Mouse (Mus musculus) intestine, embryonic 16.5 days (tissue): ENCODE results near the gene B3gat1. TPM values are rescaled to one million over a fixed set of nuclear protein-coding genes. Genes with fewer than 3 reads are reported as not detected.

ENCODE experiments used
- ATAC-seq: fragments of 200-750 bp; cut with Nextera tagmentation; 2 replicates; pipeline ENCODE4 v1.8.0; 2017; ENCODE audit warnings: moderate TSS enrichment, moderate library complexity
- H3K27ac ChIP-seq: fragments of 300-500 bp; sonication (generic); 2 replicates; pipeline ENCODE4 v1.5.1; 2014; ENCODE audit warnings: mild to moderate bottlenecking, low read length
- H3K27me3 ChIP-seq: fragments of 300-500 bp; sonication (generic); replicated peaks from 2 replicates; pipeline ENCODE4 v1.6.1; 2014; ENCODE audit warnings: low read length, control low read depth, mixed read lengths; ENCODE audit not compliant: control insufficient read depth, insufficient read depth
- H3K36me3 ChIP-seq: fragments of 300-500 bp; sonication (generic); 2 replicates; pipeline ENCODE4 v1.6.1; 2014; ENCODE audit warnings: low read length, control low read depth; ENCODE audit not compliant: control insufficient read depth, insufficient read depth
- H3K4me1 ChIP-seq: fragments of 300-500 bp; sonication (generic); 2 replicates; pipeline ENCODE4 v1.6.1; 2014; ENCODE audit warnings: low read length, control low read depth, mixed read lengths; ENCODE audit not compliant: control insufficient read depth, insufficient read depth
- H3K4me2 ChIP-seq: fragments of 300-500 bp; sonication (generic); 2 replicates; pipeline ENCODE4 v1.6.1; 2014; ENCODE audit warnings: low read depth, low read length, control low read depth
- H3K4me3 ChIP-seq: fragments of 300-500 bp; sonication (generic); 2 replicates; pipeline ENCODE4 v1.5.1; 2014; ENCODE audit warnings: mild to moderate bottlenecking, low read length
- H3K9ac ChIP-seq: fragments of 300-500 bp; sonication (generic); 2 replicates; pipeline ENCODE4 v1.6.1; 2014; ENCODE audit warnings: low read depth, low read length
- H3K9me3 ChIP-seq: fragments of 300-500 bp; sonication (generic); 2 replicates; pipeline ENCODE4 v1.6.1; 2016; ENCODE audit warnings: low read length, control low read depth; ENCODE audit not compliant: control insufficient read depth
- WGBS: fragments of 180-500 bp; shearing (Covaris S2); extraction: QIAGEN DNeasy Blood & Tissue Kit; methylation state at CpG from one replicate; pipeline ENCODE4 v1.1.7; 2014; 5-methylcytosine and 5-hydroxymethylcytosine counted together
- polyA plus RNA-seq: library from polyadenylated mRNA; unstranded; fragments of >200 nt; fragmentation: Nextera tagmentation; extraction: Ambion mirVana; gene quantifications from 2 replicates; pipeline ENCODE4 v1.2.1, GENCODE M21; 2015

B3gat1 gene
- polyA plus RNA-seq, 1 experiment from 2014 or later, result 0.15 TPM

DNA sequence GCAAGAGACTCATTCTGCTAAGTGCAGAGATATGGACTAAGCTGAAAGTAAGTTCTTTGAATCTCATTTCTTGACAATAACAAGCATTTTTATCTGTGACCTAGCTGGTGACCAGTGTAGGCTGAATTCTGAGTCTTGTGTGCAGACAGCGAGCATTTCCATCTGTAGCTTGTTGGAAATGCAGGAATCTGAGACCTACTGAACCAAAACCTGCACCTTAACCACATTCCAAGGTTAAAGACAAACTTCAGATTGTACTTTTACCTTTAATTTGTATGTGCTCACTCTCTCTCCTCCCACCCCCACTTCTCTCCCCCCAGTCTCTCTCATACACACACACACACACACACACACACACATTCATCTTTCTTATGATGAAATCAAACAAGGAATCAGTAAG, 65.2 kb downstream of the B3gat1 start:
- H3K27ac ChIP-seq, result no peak overlapping the region

DNA sequence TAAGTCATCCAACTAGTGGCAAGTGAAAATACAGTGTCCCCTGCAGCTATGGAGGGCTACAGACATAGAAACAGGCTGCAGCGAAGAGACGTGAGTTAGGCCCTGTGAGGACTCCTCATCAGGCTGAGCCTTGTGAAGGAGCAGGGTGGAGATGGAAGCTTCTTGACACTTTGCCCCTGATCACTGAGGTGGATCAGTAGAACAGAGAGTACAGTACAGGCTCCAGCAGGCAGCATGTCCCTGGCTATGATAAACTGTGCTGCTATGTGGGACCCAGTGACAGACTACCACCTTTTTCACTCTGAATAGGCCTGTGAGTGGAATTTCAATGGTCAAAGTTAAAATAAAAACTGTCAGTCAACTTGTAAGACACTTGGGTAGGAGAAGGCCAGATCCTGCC, 66.8 kb downstream of the B3gat1 start:
- Histone ChIP-seq H3K4me3 (no peak overlapping the region), H3K9ac (no peak overlapping the region), H3K4me2 (no peak overlapping the region), H3K36me3 (no peaks in the 10 kb centered on the region), H3K27ac (no peak overlapping the region), H3K9me3 (no peaks in the 10 kb centered on the region), H3K4me1 (no peaks in the 10 kb centered on the region), H3K27me3 (no peaks in the 10 kb centered on the region)
- ATAC-seq, result no peak
- 98% methylated on average over 2 of the region's 2 CpGs for WGBS

More for the DNA sequence above, 65.2 kb downstream of the B3gat1 start:
- no peak overlapping the region for H3K9ac ChIP-seq
- no peaks in the 10 kb centered on the region for H3K9me3 ChIP-seq
- 81% methylated on average over 1 of the region's 1 CpGs for WGBS
- H3K4me1 ChIP-seq, result no peaks in the 10 kb centered on the region
- H3K36me3 ChIP-seq, result no peaks in the 10 kb centered on the region
- no peak for ATAC-seq
- no peaks in the 10 kb centered on the region for H3K27me3 ChIP-seq
- no peak overlapping the region for H3K4me2 ChIP-seq
- H3K4me3 ChIP-seq, result no peak overlapping the region

DNA sequence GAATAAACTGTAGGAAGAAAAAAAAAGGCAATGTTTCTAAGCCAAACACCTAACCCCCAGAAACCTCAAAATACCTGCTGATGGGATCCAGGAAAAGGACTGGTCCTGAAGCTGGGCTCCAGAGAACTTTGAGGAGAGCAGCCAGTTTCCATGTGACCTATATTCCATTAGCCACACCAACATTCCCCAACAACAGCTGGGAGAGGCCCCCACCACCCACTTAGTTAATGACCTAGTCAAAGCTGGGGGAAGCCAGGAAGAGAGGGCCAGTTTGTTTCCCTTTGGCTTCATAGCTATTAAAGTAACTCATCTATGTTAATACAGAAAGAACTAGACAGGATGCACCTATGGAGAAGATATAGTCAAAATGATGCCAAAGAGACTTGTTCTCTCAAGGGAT, 70.8 kb downstream of the B3gat1 start:
- Histone ChIP-seq H3K4me2 (no peak overlapping the region), H3K9me3 (no peaks in the 10 kb centered on the region), H3K36me3 (no peaks in the 10 kb centered on the region), H3K4me3 (no peak overlapping the region), H3K9ac (no peak overlapping the region), H3K4me1 (no peaks in the 10 kb centered on the region; the same call in 1 of the 2 replicates), H3K27me3 (no peaks in the 10 kb centered on the region), H3K27ac (no peak overlapping the region)
- no peak for ATAC-seq

DNA sequence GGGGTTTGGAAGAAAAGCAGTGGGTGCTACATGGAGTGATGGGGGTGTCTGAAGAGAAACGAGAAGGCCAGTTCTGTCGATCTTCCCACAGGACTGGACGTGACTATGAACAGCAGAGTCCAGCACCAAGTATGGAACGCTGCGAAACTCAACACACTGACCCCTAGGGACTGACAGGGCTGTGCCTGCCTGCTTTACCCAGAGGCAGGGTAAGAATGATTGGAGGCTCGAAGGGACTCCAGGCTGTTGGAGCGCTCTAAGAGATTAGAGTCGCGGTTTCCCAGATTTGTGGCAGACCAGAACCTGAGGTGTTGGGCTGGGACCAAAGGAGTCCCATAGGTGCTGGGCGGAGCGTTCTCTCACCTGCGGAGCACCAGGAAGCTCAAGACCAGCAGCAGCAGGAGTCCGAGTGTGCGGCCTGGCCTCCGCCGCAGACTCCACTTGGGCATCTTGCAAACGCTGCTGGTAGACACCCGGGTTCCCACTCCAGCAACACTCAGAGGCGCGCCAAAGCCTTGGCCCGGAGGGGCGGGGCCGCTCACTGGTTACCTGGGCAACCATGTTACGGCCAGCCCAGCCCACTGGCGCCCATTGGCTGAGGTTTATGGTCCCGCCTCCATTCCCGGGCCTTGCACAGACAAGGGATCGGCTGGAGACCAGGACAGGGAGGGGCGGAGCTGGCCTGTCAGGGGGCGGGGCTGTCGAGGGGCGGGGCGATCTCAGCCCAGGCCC, 72.6 kb downstream of the B3gat1 start, which contains the start of gene Glb1l2:
Gene Glb1l2, minus strand, starts transcription at position 534 of the 732 bp plus-strand sequence.
- Histone ChIP-seq H3K36me3 (no peaks in the 10 kb centered on the region), H3K4me1 (no peaks in the 10 kb centered on the region; the same call in 1 of the 2 replicates), H3K27me3 (no peaks in the 10 kb centered on the region), H3K4me2 (peak within 1 kb of the TSS; percentile 90), H3K4me3 (peak within 1 kb of the TSS; percentile 54), H3K9me3 (no peaks in the 10 kb centered on the region), H3K27ac (no peak within 1 kb of the TSS), H3K9ac (peak within 1 kb of the TSS; percentile 60)
- 2% methylated on average over 33 of the region's 33 CpGs for WGBS
- peak; percentile 100 for ATAC-seq

DNA sequence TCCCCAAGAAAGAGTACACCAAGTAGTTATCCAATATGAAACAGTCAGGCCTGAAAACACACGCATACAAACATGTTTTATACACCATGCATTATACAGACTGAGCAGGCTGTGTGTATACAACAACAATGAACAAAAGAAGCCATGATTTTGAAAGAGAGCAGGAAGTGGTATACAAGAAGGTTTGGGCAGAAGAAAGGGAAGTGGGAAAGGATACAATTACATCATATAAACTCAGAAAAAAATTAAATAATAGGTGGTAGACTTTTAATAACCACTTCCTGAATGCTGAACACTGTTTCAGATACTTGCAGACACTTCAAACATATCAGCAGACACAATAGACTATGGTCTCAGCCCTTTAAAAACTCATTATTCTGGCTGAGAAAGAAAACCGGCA, 75.2 kb downstream of the B3gat1 start:
- Histone ChIP-seq H3K4me1 (no peaks in the 10 kb centered on the region; the same call in 1 of the 2 replicates), H3K27ac (no peak overlapping the region), H3K27me3 (no peaks in the 10 kb centered on the region), H3K9me3 (no peaks in the 10 kb centered on the region), H3K9ac (no peak overlapping the region), H3K4me2 (no peak overlapping the region), H3K36me3 (no peaks in the 10 kb centered on the region), H3K4me3 (no peak overlapping the region)
- WGBS, result 80% methylated on average over 2 of the region's 2 CpGs
- no peak for ATAC-seq

Other genes starting within 250 kb of the B3gat1 start
- gene Glb1l2, start 72.7 kb downstream of the B3gat1 start, polyA plus RNA-seq, result 1.3 and 1.4 TPM in 2 replicates
- not detected in 2 replicates for gene Glb1l3, start 127.2 kb downstream of the B3gat1 start, polyA plus RNA-seq
- not detected in 2 replicates for gene Gm1110, start 189.4 kb downstream of the B3gat1 start, polyA plus RNA-seq